Mouse (Mus musculus): Measurements from ENCODE around the gene Serinc1.

Gene Serinc1

GRCm38 (mm10) chr10:57481717-57482116, 50.6 kb downstream of the Serinc1 start:
- no peak for DNase-seq

GRCm38 (mm10) chr10:57477121-57477843, 55.0 kb downstream of the Serinc1 start:
- DNase-seq, result no peak

Data from kidney, postnatal 10 days (tissue).